Mouse (Mus musculus): Measurements from ENCODE around the gene Parn.
A peak's percentile ranks its signal among the peaks of the same experiment; 100 is the strongest.
"Not testable (repeated sequence)": the region's sequence is repeated elsewhere in the genome, so short reads cannot be mapped to it uniquely, and the experiment has no call there.

Gene Parn

DNA sequence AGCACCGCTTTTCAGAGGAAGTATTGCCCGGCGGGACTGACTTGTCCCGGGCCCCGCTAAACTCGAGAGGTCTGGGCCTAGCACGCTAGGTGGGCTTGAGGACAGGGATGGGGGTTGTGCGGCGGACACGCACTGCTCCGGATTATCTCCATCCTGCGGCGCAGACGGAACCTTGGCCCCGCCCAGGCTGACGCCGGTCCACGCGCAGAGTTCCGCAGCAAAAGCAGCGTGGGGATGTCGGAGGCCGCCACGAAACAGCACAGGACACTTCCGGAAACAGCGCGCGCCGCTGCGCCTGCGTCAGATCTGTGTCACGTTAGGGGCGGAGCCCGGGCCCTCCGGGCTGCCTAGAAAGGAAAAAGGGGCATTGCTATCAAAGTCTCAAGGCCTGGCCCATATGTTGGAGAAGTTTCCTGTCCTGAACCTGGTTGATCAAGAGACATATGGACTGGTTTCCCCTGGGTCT lies at the start of gene Parn:
Gene Parn (minus strand): TSS at position 293 of the 466 bp plus-strand sequence.
- peak; percentile 92 to 94 for DNase-seq (ENCODE audit: low spot score in 2 of 2)

DNA sequence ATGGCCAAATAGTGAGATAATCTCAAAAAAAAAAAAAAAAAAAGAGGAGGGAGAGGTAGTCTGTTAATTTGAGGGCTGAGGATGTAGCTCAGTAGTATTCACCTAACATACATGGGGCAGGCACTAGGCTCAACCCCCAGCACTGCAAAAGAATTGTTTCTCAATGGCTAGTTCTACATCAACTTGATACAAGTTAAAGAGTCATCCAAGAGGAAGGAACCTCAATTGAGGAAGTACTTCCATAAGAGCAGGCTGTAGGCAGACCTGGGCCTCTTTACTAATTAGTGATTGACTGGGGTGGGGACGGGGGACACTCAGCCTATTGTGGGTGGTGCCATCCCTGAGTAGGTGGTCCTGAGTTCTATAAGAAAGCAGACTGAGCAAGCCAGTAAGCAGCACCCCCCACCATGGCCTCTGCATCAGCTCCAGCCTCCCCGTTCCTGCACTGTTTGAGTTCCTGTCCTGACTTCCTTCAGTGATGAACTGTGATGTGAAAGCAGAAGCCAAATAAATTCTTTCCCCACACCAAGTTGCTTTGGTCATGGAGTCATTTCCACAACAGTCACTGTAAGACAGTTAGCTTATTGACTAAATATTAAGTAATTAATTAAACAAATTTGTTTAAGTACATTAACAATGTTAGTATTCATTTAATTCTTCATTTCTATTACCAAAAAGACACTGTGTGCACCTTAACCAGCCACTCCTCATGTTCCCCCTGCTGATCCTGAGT lies 49.0 kb upstream of the Parn start:
- DNase-seq (ENCODE audit: low spot score in 2 of 2): no peak

DNA sequence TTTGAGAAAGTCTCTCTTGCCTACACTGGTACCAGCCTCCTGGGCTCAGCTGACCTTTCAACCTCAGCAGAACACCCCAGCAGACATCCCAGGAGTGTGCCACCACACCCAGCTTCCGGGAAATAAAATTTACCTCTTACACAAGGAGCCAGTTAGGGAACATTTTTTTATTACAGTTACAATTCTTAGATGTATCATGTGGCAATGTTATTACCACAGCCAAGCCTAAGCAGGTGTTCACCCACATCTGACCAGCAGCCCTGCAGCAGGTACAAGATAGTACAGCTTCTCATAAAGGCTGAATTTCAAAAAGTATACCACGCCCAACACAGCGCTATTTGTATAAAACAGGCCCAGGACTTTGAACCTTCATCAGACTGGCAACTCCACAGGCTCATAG lies 46.9 kb upstream of the Parn start:
- DNase-seq (ENCODE audit: low spot score in 2 of 2): no peak

DNA sequence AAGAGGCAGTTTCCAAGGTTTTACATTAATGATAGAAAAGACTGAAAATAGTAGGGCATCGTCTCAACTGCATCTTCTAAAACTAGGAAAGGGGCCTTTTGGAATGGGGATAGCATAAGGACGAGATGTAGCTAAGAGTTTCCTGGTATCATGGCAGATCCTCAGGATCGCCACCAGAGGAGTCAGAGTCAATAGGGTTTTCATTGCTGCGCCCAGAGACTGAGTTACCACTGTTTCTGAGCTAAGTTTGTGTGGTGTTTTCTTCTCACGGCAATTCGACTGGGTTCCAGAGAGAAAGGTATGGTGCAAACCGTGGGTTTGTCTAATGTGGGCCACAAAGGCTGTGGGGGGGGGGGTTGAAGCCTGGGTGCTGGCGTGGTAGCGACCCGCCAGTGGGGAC lies 36.7 kb upstream of the Parn start:
- DNase-seq (ENCODE audit: low spot score in 2 of 2): no peak

DNA sequence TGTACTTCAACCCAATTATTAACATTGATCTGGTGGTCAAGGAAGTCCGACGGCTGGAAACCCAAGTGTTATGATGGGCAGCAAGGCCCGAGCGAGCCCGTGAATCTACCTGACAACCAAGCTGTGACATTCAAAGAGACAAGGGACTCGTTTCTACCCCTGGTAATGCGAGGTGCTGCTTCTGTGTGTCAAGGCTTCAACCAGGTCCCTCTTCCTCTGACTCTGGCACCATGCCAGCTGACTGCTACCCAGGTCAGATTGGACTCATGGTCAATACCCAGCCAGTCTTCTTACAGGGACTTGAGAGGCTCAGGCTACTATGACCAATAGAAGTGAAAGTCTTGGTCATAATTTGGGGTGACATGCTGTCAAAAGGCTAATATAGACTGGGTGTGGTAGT lies 34.2 kb upstream of the Parn start:
- DNase-seq (ENCODE audit: low spot score in 2 of 2): peak in 1 of 2 experiments; percentile 4

DNA sequence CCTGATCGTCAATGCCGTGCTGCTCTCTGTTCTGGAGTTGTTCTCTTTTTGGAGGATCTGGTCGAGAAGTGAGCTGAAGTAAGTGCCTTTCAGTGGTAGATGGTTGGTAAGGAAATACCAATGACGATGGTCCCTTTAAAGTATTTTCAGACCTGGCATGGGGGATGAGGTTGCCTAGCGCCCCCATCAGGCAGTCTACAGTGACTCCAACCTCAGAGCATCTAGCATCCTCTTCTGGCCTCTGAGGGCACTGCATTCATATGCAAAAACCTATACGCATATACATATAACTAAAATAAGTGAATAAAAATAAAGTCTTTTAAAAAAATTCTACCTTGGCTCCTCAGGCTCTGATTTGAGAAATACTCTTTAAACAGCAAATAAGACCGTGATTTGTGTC lies 31.0 kb upstream of the Parn start:
- DNase-seq (ENCODE audit: low spot score in 2 of 2): no peak

DNA sequence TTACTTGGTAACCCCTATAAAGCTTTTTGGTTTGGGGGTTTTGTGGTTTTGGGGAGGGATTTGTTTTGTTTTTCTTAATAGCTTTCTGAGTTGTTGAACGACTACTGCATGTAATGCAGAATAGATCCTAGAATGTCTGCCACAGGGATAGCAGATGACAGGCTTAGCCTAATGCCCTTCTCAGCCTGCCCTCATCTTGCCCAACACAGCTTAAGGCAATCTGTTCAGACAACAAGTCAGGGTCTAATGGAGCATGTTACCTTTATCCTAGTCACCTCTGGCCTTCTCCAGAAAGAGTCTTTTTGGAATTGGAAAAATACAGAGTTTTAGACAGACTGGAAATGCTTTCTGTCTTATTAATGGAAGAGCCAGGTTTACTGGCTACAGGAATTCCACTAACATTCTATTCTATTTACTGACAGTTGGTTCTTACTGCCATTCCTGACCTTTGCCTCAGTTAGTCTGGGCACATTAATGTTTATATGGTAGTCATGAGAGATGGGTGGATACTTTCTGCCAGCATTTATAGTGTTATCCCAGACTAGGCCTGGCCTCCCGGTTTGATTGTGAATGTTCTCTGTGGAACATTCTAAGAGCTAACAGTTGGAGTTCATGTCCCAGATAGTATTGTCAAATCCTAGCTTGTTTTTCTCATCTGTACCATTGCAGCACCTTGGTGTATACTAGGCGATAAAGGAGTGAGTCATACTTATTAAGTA lies 10.8 kb upstream of the Parn start:
- DNase-seq (ENCODE audit: low spot score in 2 of 2): no peak

DNA sequence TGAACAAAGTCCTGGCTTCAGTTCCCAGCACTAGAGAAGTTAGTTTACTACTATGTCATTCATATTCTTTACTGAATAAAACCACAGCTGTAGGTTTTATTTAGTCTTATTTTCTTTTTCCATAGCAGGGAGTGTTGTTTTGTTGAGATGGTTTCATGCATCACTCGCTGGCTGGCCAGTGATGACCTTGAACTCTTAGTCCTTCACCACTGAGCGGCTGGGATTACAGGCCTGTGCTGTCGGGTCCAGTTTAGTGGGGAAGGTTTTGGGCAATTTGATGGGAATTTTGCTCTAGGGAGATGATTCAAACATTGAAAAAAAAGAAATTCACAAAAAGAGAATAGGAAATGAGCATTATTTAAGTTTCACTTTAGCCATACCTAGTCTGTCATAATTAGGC lies 6.5 kb upstream of the Parn start:
- DNase-seq (ENCODE audit: low spot score in 2 of 2): no peak

DNA sequence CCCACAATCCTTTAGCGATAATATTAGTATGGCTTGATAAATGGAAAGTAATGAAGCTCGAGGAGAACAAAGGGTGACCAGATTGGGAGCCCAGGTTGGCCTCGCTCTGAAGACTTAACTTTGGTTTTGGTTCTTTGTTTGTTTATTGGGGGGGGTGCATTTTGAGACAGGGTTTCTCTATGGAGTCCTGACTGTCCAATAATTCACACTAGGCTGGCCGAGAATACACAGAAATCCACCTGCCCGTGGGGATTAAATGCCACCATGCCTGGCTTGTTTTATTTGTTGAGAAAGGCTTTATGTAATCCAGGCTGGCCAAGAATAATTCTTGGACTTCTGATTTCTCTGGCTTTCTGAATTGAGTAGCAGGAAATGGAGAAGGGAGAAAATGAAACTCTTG lies 5.1 kb upstream of the Parn start:
- DNase-seq (ENCODE audit: low spot score in 2 of 2): no peak

DNA sequence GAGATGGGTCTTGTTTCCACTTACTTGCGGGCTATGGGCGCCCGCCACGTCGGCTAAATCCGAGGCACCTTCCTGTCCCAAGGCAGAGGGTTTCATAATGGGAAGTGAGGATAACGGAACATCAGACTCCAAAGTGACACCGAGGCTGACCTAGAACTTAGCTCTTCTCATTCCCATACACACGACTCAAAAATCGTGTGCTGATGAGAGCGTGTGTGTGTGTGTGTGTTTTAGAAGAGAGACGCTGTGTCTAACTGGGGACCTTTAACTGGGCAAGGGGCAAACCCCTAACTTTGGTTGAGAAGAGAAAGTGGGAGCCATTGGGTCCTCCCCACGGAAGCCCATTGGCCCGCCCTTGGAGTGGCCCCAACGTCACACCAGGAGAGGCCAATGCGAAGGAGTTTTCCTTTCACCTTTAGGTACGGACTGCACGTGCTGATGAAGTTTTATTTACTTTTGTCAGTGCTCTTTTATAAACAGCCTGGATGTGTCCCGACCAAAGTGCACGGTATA lies 4.5 kb upstream of the Parn start:
- DNase-seq (ENCODE audit: low spot score in 2 of 2): peak; percentile 60 to 69

DNA sequence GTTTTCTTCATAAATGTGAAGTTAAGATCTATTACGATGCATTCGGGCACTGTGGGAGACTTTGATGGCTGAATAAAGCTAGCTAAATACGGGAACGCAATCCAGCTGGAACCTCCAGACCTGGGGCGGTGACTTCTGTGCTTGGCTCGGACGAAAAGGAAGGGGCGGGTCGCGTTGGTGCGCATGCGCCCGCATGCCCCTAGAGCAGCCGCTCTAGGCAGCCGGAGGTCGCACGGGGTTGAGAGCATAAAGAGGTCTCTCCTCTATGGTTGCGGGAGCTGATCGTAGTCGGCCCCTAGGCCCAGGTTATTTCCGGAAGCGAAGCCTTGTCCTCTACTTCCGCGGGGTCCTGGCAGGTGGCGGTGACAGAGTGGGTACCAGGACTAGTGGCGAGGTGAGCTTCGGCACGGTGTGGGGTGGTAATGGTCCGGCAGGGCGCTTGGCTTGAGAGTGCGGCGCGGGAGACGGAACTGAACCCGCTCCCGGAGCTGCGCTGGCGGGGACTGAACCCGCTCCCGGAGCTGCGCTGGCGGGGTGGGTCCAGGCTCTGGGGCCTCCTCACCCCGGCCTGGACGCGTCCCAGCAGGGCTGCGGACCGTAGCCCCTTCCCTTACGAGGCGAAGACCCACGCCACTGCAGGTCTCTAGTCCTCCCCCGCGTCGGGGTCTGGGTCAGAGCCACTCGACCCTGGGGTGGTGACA lies 3.9 kb upstream of the Parn start, which contains the start of the genes Bfar and 3110001I22Rik:
Gene Bfar (plus strand): TSS at position 174 of the 701 bp plus-strand sequence.
Gene 3110001I22Rik (plus strand): TSS at position 245 of the 701 bp plus-strand sequence.
- peak; percentile 92 to 94 for DNase-seq (ENCODE audit: low spot score in 2 of 2)

DNA sequence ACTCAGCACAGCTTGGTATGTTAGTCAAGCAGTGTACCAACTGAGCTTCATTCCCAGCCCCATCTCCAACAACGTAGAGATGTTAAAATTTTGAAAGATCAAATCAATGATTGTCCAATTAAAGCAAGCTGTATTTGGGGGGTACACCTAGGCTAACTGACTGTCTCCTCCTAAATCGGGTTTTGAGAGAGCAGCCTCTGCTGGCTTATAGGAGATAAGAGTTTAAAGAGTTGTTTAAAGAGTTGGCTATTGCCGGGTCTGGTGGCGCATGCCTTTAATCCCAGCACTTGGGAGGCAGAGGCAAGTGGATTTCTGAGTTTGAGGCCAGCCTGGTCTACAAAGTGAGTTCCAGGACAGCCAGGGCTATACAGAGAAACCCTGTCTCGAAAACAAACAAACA lies 2.9 kb upstream of the Parn start:
- not testable (repeated sequence) for DNase-seq (ENCODE audit: low spot score in 2 of 2)

DNA sequence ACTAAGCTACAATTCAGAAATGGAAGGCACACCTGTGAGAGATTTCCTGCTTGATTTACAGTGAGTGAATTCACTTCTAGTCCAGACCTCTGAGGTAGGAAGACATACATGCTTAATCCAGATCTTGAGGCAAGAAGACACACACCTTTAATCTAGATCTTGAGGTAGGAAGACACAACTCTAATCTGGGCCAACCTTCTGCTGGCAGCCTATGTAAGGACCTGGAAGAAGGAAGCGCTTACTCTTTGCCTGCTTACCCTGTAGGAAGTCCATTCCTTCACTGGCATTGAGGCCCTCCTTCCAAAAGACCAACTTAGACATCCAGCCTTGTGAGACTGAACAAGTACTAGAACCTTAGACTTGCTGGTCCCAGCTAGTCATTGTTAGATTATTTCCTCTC lies 1.3 kb upstream of the Parn start:
- no peak for DNase-seq (ENCODE audit: low spot score in 2 of 2)

DNA sequence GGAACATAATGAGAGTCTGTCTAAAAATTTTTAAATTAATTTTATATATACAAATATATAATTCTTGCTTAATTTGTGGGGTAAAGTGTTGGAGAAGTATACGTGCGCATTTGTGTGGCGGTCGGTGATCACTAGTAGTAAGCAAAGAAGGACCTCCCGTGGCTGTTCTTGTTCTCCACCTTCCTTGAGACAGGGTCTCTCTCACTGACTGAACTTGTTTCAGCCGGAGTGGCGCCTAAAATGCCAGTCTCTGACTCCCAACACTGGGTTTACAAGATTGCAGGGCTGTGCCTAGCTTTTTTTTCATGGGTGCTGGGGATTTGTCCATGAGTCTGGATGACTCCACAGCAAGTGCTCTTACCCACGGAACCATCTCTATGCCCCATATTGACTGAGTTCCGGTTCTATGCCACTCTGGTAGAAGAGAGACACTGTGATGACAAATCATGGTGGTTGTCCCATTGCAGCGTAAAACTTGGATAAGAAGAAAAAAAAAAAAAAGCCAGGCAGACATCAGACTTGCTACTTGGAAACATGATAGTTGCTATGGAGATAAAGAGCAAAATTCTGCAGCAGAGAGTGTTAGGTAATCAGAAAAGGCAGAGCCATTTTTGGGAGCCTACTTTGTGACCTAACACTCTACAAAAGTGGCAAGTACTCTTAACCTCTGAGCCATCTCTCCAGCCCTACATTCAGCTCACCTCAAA lies 585 bp upstream of the Parn start:
- no peak for DNase-seq (ENCODE audit: low spot score in 2 of 2)

DNA sequence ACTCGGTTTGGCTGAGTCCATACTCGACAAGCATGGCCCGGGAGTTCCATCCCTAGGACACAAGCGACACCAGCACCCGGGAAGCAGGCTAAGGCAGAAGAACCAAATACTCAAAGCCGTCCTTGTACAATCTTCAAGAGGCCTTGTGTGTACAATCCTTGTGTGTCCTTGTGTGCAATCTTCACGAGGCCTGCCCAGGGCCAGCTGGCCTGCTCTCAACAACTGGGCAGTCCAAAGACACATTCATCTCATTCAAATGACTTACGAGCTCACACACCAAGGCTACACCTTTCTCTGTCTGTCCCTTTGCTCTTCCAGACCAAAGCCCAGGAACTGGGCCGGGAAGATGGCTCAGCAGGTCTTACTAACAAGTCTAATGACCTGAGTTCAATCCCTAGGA lies 7.2 kb downstream of the Parn start:
- DNase-seq (ENCODE audit: low spot score in 2 of 2): no peak

DNA sequence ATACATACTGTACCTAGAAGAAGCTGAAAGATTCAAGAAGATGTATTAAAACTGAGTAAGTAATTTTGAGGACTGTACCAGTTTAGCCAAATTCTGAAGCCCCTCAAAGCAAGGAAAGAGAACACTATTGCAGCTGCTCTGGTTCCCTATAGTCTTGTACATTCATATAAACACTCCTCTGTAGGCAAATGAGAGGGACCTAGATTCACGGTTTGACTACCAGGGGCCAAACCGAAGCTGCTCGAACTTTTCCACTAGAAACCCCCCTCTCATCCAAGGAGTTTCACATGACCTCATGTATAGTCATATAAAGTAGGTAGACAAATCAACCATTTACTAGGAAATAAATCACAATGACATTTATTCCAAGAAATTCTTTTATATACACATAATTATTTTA lies 9.1 kb downstream of the Parn start:
- no peak for DNase-seq (ENCODE audit: low spot score in 2 of 2)

DNA sequence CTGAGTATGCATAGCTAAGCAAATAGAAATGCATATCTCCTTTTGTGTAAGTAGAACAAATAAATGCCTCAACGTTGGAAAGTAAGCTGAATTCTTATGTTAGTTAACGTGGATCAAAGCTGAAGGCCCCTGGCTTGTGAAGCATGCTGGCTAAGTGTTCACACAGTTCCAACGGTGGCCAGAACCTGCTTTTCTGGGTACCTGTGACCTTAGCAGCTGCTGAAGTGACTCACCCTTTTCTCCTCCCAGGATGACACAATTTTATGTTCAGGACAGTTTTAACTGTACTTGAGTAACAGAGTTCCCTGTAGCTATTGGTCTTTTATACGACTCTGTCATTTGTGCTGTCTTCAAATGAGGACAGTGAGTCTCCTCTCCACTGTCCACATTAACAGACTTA lies 22.0 kb downstream of the Parn start:
- DNase-seq (ENCODE audit: low spot score in 2 of 2): no peak

DNA sequence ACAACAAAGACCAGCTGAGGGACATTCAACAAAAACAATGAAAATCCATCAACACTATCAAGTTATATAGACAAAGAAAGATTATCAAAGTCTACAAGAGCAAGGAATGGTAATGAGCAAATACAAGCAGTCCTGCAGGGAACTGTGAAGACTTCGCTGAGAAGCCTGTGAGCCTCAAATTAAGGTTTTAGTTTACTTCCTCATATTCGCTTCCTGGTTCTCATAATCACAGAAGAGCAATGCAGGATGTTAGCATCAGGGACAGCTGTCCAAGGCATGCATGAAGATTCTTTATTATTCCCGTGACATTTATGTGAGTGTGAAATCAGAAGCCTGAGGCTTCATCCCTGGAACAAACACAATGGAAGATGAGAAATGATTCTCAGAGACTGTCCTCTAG lies 23.5 kb downstream of the Parn start:
- no peak for DNase-seq (ENCODE audit: low spot score in 2 of 2)

DNA sequence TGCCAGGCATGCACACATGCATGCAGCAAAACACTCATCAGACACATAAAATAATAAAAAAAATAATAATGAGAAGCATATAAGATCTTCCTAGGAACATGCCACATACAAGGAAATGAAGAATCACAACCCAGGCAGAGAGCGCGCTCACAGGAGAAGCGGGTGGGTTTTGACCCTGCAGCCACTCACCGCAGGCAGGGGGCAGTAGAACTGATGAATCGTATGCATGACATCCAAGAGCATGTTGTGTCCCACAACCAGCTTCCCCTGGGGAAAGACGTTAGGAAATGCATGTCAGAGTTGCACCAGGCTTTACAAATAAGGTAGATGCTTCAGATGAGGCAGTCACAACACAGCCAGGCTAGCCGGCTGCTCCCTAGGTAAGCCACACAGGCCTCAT lies 27.9 kb downstream of the Parn start:
- DNase-seq (ENCODE audit: low spot score in 2 of 2): no peak

DNA sequence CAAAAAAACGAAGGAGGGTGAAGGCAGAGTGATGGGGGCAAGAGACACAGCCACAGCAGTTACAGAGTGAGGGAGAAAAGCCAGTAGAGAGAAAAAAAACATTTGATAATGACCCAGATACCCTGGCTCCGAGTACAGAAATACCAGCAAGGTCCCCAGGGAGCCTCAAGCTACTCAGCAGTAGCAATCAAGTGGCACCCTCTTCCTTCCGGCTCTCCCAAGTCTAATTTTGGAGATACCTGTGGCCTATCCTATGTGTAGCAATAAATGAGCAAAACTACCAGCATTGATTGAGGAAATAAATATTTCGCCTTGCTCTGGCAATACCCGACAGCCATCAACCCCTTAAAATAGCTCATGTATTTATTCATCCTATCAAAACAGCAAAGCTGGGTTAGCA lies 28.5 kb downstream of the Parn start:
- no peak for DNase-seq (ENCODE audit: low spot score in 2 of 2)

DNA sequence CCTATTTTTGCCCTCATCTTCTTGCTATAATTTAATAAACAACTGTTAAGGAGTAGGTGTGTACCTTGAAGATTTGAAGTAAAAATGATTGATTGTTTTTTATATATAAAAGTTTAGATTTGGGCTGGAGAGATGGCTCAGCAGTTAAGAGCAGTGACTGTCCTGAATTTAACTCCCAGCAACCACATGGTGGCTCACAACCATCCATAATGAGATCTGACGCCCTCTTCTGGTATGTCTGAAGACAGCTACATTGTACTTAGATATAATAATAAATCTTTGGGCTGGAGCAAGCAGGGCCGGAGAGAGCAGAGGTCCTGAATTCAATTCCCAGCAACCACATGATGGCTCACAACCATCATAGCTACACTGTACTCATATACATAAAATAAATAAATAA lies 29.8 kb downstream of the Parn start:
- not testable (repeated sequence) for DNase-seq (ENCODE audit: low spot score in 2 of 2)

DNA sequence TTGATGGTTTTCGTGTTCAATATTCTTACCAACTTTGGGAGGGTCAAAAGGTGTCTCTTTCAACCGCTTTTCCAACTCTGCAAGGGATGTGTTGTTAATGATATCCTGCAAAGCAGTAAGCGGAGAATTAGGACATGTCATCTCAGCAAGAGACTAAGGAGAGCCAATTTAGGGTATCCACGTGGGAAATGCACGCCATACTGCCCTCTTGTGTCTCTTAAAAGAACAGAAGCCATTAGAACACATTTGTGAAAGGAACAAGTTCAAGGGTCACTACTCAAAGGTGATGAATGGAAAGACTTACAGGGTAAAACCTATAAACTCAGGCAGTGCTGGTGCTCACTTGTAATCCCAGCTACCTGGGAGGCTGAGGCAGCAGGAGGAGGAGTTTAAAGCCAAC lies 39.6 kb downstream of the Parn start:
- no peak for DNase-seq (ENCODE audit: low spot score in 2 of 2)
